Mouse (Mus musculus) megakaryocyte-erythroid progenitor cell, adult 5 weeks (primary cell): ENCODE results near the gene Gpr62. TPM values are rescaled to one million over a fixed set of nuclear protein-coding genes. Genes with fewer than 3 reads are reported as not detected.

Source experiments
- polyA plus RNA-seq: library from polyadenylated mRNA; stranded (reverse); fragments of >175 nt; gene quantifications from 2 replicates; pipeline ENCODE4 v1.2.3, GENCODE M21; 2012

Gpr62 gene
- polyA plus RNA-seq, result 0.21 TPM in 1 of 2 replicates, not detected in the other

GRCm38 (mm10) chr9:106465571-106466200 is at the start of gene Gpr62:
Gpr62 (minus strand) TSS chr9:106465938.

GRCm38 (mm10) chr9:106514273-106514672 is 48.5 kb upstream of the Gpr62 start, which contains the start of gene Iqcf5:
Iqcf5 (plus strand) TSS chr9:106514573.

GRCm38 (mm10) chr9:106499667-106500066 is 33.9 kb upstream of the Gpr62 start, which contains the start of gene Iqcf1:
Iqcf1 (plus strand) TSS chr9:106499967.

GRCm38 (mm10) chr9:106476924-106477484 is 11.3 kb upstream of the Gpr62 start, which contains the start of gene Parp3:
Parp3 (minus strand) TSS chr9:106476949.

GRCm38 (mm10) chr9:106475663-106476001 is 9.9 kb upstream of the Gpr62 start, which contains the start of gene Rrp9:
Rrp9 (plus strand) TSS chr9:106475963.

GRCm38 (mm10) chr9:106453271-106454070 is 12.3 kb downstream of the Gpr62 start, which contains the start of gene Pcbp4:
Pcbp4 (plus strand) TSS chr9:106453291.

GRCm38 (mm10) chr9:106447348-106447747 is 18.4 kb downstream of the Gpr62 start, which contains the start of the genes Abhd14b and Abhd14a:
Abhd14b (plus strand) TSS chr9:106447459.
Abhd14a (minus strand) TSS chr9:106447678.

GRCm38 (mm10) chr9:106429221-106430014 is 36.3 kb downstream of the Gpr62 start, which contains the start of gene Rpl29:
Rpl29 (plus strand) TSS chr9:106429454.

Other genes with a start within 250 kb of the Gpr62 start
- gene Tlr9, start 243.3 kb downstream of the Gpr62 start, polyA plus RNA-seq, result 1.5 and 2.0 TPM in 2 replicates
- 95.2 and 189 TPM in 2 replicates for gene Alas1, start 217.3 kb downstream of the Gpr62 start, polyA plus RNA-seq
- gene Poc1a, start 184.9 kb downstream of the Gpr62 start, polyA plus RNA-seq, result 20.0 and 25.1 TPM in 2 replicates
- gene Dusp7, start 97.3 kb downstream of the Gpr62 start, polyA plus RNA-seq, result 21.3 and 26.6 TPM in 2 replicates
- gene Rpl29, start 36.5 kb downstream of the Gpr62 start, polyA plus RNA-seq, result 6,531 and 6,611 TPM in 2 replicates
- gene Acy1, start 27.6 kb downstream of the Gpr62 start, polyA plus RNA-seq, result 35.2 and 37.0 TPM in 2 replicates
- 11.1 and 14.0 TPM in 2 replicates for gene Abhd14b, start 18.5 kb downstream of the Gpr62 start, polyA plus RNA-seq
- 28.3 and 33.6 TPM in 2 replicates for gene Abhd14a, start 18.3 kb downstream of the Gpr62 start, polyA plus RNA-seq
- gene Pcbp4, start 12.6 kb downstream of the Gpr62 start, polyA plus RNA-seq, result 20.4 and 27.1 TPM in 2 replicates
- 206 and 244 TPM in 2 replicates for gene Rrp9, start 10.0 kb upstream of the Gpr62 start, polyA plus RNA-seq
- gene Parp3, start 11.0 kb upstream of the Gpr62 start, polyA plus RNA-seq, result 27.7 and 28.0 TPM in 2 replicates
- not detected in 2 replicates for gene Iqcf1, start 34.0 kb upstream of the Gpr62 start, polyA plus RNA-seq
- not detected in 2 replicates for gene Iqcf5, start 48.6 kb upstream of the Gpr62 start, polyA plus RNA-seq
- not detected in 2 replicates for gene Iqcf3, start 95.7 kb upstream of the Gpr62 start, polyA plus RNA-seq
- not detected in 2 replicates for gene Iqcf4, start 105.1 kb upstream of the Gpr62 start, polyA plus RNA-seq
- not detected in 2 replicates for gene Iqcf6, start 160.6 kb upstream of the Gpr62 start, polyA plus RNA-seq
- 0.05 TPM in 1 of 2 replicates, not detected in the other for gene Grm2, start 190.1 kb upstream of the Gpr62 start, polyA plus RNA-seq
- gene Tex264, start 220.0 kb upstream of the Gpr62 start, polyA plus RNA-seq, result 64.6 and 74.3 TPM in 2 replicates